In the genomic region with DNA sequence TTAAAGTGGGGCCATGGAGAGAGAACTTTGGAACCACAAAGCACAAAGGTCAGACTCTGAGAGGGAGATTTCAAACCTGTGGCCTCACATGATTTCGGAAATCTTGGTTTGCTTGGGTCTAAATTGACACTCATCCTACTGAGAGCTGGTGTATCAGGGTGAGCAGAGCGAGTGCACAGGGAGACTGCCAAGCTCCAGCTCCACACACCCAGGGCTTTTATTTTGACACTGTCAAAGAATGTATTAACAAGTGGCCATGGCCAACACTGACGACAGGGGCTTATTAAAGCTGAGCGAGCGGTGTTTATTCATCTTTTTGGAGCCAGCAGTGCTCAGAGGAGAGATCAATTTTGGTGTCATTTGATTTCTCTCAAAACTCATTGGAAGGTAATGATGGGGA, we compare ENCODE assay signal across 9 mouse cellular contexts. TPM values are rescaled to one million over a fixed set of nuclear protein-coding genes. Genes with fewer than 3 reads are reported as not detected.
DNase-seq lines count a peak whose midpoint lies in the region; ATAC-seq and TF ChIP-seq lines count a peak whose summit lies in the region.
"Had no signal": no experiment of that assay in that cellular context is flagged by ENCODE, and none has a peak within 500 bp of the region (broad histone marks: within the 10 kb centered on the region; RNA-seq: fewer than 3 reads in every experiment).

No protein-coding gene starts in this region.

- 29% methylated on average over 5 of the region's 5 CpGs for WGBS in intestine, embryonic 14.5 days
- WGBS in intestine, postnatal 0 days: 32% methylated on average over 5 of the region's 5 CpGs
- 29% methylated on average over 5 of the region's 5 CpGs for WGBS in kidney, embryonic 16.5 days
- 14% methylated on average over 5 of the region's 5 CpGs for WGBS in midbrain, embryonic 13.5 days
- WGBS in intestine, embryonic 16.5 days: 33% methylated on average over 5 of the region's 5 CpGs

- no peak for DNase-seq in intestine, embryonic 14.5 days (ENCODE audit: low spot score)
- peak; percentile 44 to 68 for DNase-seq in heart, adult 18-20 months
- no peak for DNase-seq in thymus, postnatal 25 days
- DNase-seq in cerebellum, postnatal 25 days: no peak

- H3K9ac ChIP-seq in intestine, embryonic 14.5 days (ENCODE audit: low read length): no peak overlapping the region
- H3K9ac ChIP-seq in intestine, postnatal 0 days (ENCODE audit: low read depth, low read length): no peak overlapping the region
- no peak overlapping the region for H3K9ac ChIP-seq in kidney, embryonic 16.5 days (replicated peaks; ENCODE audit: low read length)
- no peak overlapping the region for H3K9ac ChIP-seq in midbrain, embryonic 13.5 days (replicated peaks)
- no peak overlapping the region for H3K9ac ChIP-seq in intestine, embryonic 16.5 days (ENCODE audit: low read depth, low read length)

- H3K27me3 ChIP-seq in intestine, embryonic 14.5 days (replicated peaks; ENCODE audit: control insufficient read depth, insufficient read depth, low read length): no peaks in the 10 kb centered on the region
- no peaks in the 10 kb centered on the region for H3K27me3 ChIP-seq in intestine, postnatal 0 days (replicated peaks; ENCODE audit: control insufficient read depth, insufficient read depth, low read length)
- no peaks in the 10 kb centered on the region for H3K27me3 ChIP-seq in kidney, embryonic 16.5 days (ENCODE audit: insufficient read depth, low read length)
- H3K27me3 ChIP-seq in midbrain, embryonic 13.5 days: no peaks in the 10 kb centered on the region
- no peaks in the 10 kb centered on the region for H3K27me3 ChIP-seq in intestine, embryonic 16.5 days (replicated peaks; ENCODE audit: control insufficient read depth, insufficient read depth, low read length)

- no peak for ATAC-seq in intestine, embryonic 14.5 days (replicated peaks; ENCODE audit: low FRiP score, low TSS enrichment, low read depth)
- no peak for ATAC-seq in intestine, postnatal 0 days
- ATAC-seq in kidney, embryonic 16.5 days (ENCODE audit: low FRiP score, low TSS enrichment): no peak
- ATAC-seq in midbrain, embryonic 13.5 days: peak; percentile 43; the same call in 1 of the 2 replicates
- ATAC-seq in intestine, embryonic 16.5 days: no peak

- H3K9me3 ChIP-seq in intestine, embryonic 14.5 days (ENCODE audit: control insufficient read depth, low read length): no peaks in the 10 kb centered on the region
- H3K9me3 ChIP-seq in intestine, postnatal 0 days (ENCODE audit: control insufficient read depth): no peaks in the 10 kb centered on the region
- H3K9me3 ChIP-seq in kidney, embryonic 16.5 days (ENCODE audit: low read length): no peaks in the 10 kb centered on the region
- no peaks in the 10 kb centered on the region for H3K9me3 ChIP-seq in midbrain, embryonic 13.5 days
- no peaks in the 10 kb centered on the region for H3K9me3 ChIP-seq in intestine, embryonic 16.5 days (ENCODE audit: control insufficient read depth, low read length)

- H3K4me3 ChIP-seq in intestine, embryonic 14.5 days (ENCODE audit: low read depth, low read length): no peak overlapping the region
- no peak overlapping the region for H3K4me3 ChIP-seq in intestine, postnatal 0 days (ENCODE audit: low read depth, low read length)
- H3K4me3 ChIP-seq in kidney, embryonic 16.5 days (ENCODE audit: low read length): peak overlapping the region; percentile 26
- H3K4me3 ChIP-seq in midbrain, embryonic 13.5 days (replicated peaks): peak overlapping the region; percentile 18
- H3K4me3 ChIP-seq in intestine, embryonic 16.5 days (ENCODE audit: low read length): no peak overlapping the region

- peaks cover 16% of the 10 kb centered on the region for H3K4me1 ChIP-seq in intestine, embryonic 14.5 days (replicated peaks; ENCODE audit: control insufficient read depth, insufficient read depth, low read length)
- H3K4me1 ChIP-seq in intestine, postnatal 0 days (replicated peaks; ENCODE audit: control insufficient read depth, insufficient read depth, low read length): peaks cover 14% of the 10 kb centered on the region
- peaks cover 30% of the 10 kb centered on the region for H3K4me1 ChIP-seq in kidney, embryonic 16.5 days (ENCODE audit: insufficient read depth, low read length)
- H3K4me1 ChIP-seq in midbrain, embryonic 13.5 days (replicated peaks): peaks cover 39% of the 10 kb centered on the region
- 0 out of 2 replicates have a peak, but pooled peaks cover 8% of the 10 kb centered on the region for H3K4me1 ChIP-seq in intestine, embryonic 16.5 days (ENCODE audit: control insufficient read depth, insufficient read depth, low read length)

- H3K27ac ChIP-seq in intestine, embryonic 14.5 days (ENCODE audit: low read depth): no peak overlapping the region
- no peak overlapping the region for H3K27ac ChIP-seq in intestine, postnatal 0 days (ENCODE audit: low read depth, low read length)
- H3K27ac ChIP-seq in kidney, embryonic 16.5 days (ENCODE audit: low read length): no peak overlapping the region
- H3K27ac ChIP-seq in midbrain, embryonic 13.5 days: no peak overlapping the region
- no peak overlapping the region for H3K27ac ChIP-seq in intestine, embryonic 16.5 days (ENCODE audit: low read length)
- H3K27ac ChIP-seq: macrophage had no signal

- 0 out of 2 replicates have a peak, but pooled peaks cover 4% of the 10 kb centered on the region for H3K36me3 ChIP-seq in intestine, embryonic 14.5 days (ENCODE audit: control insufficient read depth, insufficient read depth, low read length)
- no peaks in the 10 kb centered on the region; the same call in 1 of the 2 replicates for H3K36me3 ChIP-seq in intestine, postnatal 0 days (ENCODE audit: control insufficient read depth, insufficient read depth)
- no peaks in the 10 kb centered on the region for H3K36me3 ChIP-seq in kidney, embryonic 16.5 days (ENCODE audit: insufficient read depth, low read length)
- no peaks in the 10 kb centered on the region for H3K36me3 ChIP-seq in midbrain, embryonic 13.5 days
- no peaks in the 10 kb centered on the region for H3K36me3 ChIP-seq in intestine, embryonic 16.5 days (ENCODE audit: control insufficient read depth, insufficient read depth, low read length)

- peak overlapping the region; percentile 7; the same call in 1 of the 2 replicates for H3K4me2 ChIP-seq in intestine, embryonic 14.5 days (ENCODE audit: low read length)
- no peak overlapping the region for H3K4me2 ChIP-seq in intestine, postnatal 0 days (replicated peaks; ENCODE audit: low read depth)
- H3K4me2 ChIP-seq in kidney, embryonic 16.5 days (replicated peaks; ENCODE audit: low read depth, low read length): peak overlapping the region; percentile 45
- peak overlapping the region; percentile 44 for H3K4me2 ChIP-seq in midbrain, embryonic 13.5 days (replicated peaks)
- H3K4me2 ChIP-seq in intestine, embryonic 16.5 days (ENCODE audit: low read depth, low read length): no peak overlapping the region

- TF ChIP-seq CTCF in intestine, postnatal 0 days (IDR thresholded peaks at IDR 0.05; ENCODE audit: low read depth): no peak

RNA-seq across cellular contexts. Expression of a gene that starts 3.0 kb away (rescaled TPM):
- polyA plus RNA-seq in intestine, embryonic 14.5 days (2014; fragmentation: Nextera tagmentation; extraction: Ambion mirVana): 9.8 and 11.0 TPM in 2 replicates
- 2.8 and 3.6 TPM in 2 replicates for polyA plus RNA-seq in intestine, postnatal 0 days (2015; fragmentation: Nextera tagmentation; extraction: Ambion mirVana)
- 1 to 10 TPM; 7.1 to 8.5 TPM for total RNA-seq in heart, adult 18-20 months (2021)
- 14.6 and 16.2 TPM in 2 replicates for polyA plus RNA-seq in kidney, embryonic 16.5 days (2015; fragmentation: Nextera tagmentation; extraction: Ambion mirVana)
- 9.8 and 10.2 TPM in 2 replicates for polyA plus RNA-seq in midbrain, embryonic 13.5 days (2015; fragmentation: Nextera tagmentation; extraction: Ambion mirVana)
- 8.1 and 8.7 TPM in 2 replicates for polyA plus RNA-seq in intestine, embryonic 16.5 days (2015; fragmentation: Nextera tagmentation; extraction: Ambion mirVana)

Comparison
In these comparisons a context has a peak if more than half of its experiments do, and no peak if none do; other contexts are left out.
1. H3K4me2 ChIP-seq: peak in intestine, embryonic 14.5 days (single experiment), kidney, embryonic 16.5 days (single experiment) and midbrain, embryonic 13.5 days (single experiment); none in intestine, postnatal 0 days (single experiment) and intestine, embryonic 16.5 days (single experiment).
2. DNase-seq: peak in heart, adult 18-20 months (2 of 2); none in intestine, embryonic 14.5 days (single experiment), thymus, postnatal 25 days (single experiment) and cerebellum, postnatal 25 days (0 of 2).
3. H3K4me3 ChIP-seq: peak in kidney, embryonic 16.5 days (single experiment) and midbrain, embryonic 13.5 days (single experiment); none in intestine, embryonic 14.5 days (single experiment), intestine, postnatal 0 days (single experiment) and intestine, embryonic 16.5 days (single experiment).